Mouse (Mus musculus): ENCODE measurements around the gene Ctnnd2. TPM values are rescaled to one million over a fixed set of nuclear protein-coding genes. Genes with fewer than 3 reads are reported as not detected.

Gene Ctnnd2
- polyA plus RNA-seq, 1 experiment = 0.02 TPM

DNA sequence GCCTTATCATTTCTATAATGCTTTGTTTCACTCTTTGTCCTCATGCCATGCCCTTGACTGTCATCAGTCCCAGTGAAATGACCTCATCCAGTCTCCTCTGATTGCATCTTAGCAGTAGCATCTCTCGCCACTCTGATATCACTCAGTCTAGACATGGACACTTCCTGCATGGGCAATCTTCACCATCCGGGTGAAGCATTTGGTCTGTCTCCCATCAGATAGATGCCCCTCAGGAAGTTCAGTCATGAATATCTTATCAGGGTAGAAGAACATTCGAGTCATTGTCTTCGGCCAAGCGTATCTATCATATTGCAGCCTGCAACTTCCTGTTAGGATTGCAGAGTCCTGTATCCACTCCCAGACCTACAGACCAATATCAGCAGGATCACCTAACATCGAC is 523.5 kb downstream of the Ctnnd2 start:
- H3K4me3 ChIP-seq = no peak overlapping the region
- no peaks in the 10 kb centered on the region for H3K36me3 ChIP-seq (ENCODE audit: control insufficient read depth, insufficient read depth)
- TF ChIP-seq MYOG (IDR thresholded peaks at IDR 0.05; ENCODE audit: control insufficient read depth in 1 of 3, insufficient read depth in 1 of 3, insufficient read length in 2 of 3, low read depth in 2 of 3) (no peak), POLR2A (IDR thresholded peaks at IDR 0.05; ENCODE audit: insufficient read length, low read depth) (no peak), TCF3 (IDR thresholded peaks at IDR 0.05; ENCODE audit: insufficient read length, low read depth) (no peak), MYOD1 (IDR thresholded peaks at IDR 0.05; ENCODE audit: control insufficient read depth in 1 of 3, insufficient read length in 2 of 3, low read depth in 2 of 3) (no peak), USF1 (IDR thresholded peaks at IDR 0.05; ENCODE audit: low read depth) (no peak), TCF12 (IDR thresholded peaks at IDR 0.05; ENCODE audit: insufficient read depth, poor library complexity, severe bottlenecking) (no peak), E2F4 (IDR thresholded peaks at IDR 0.05; ENCODE audit: insufficient read depth) (no peak)
- H3K4me2 ChIP-seq (ENCODE audit: low read depth) = no peak overlapping the region
- H3K79me2 ChIP-seq (ENCODE audit: control insufficient read depth, insufficient read depth) = no peaks in the 10 kb centered on the region
- peaks cover 4% of the 10 kb centered on the region for H3K27me3 ChIP-seq (ENCODE audit: control insufficient read depth, insufficient read depth, insufficient read length)
- no peak overlapping the region for H3ac ChIP-seq (ENCODE audit: control insufficient read depth, insufficient read length)

DNA sequence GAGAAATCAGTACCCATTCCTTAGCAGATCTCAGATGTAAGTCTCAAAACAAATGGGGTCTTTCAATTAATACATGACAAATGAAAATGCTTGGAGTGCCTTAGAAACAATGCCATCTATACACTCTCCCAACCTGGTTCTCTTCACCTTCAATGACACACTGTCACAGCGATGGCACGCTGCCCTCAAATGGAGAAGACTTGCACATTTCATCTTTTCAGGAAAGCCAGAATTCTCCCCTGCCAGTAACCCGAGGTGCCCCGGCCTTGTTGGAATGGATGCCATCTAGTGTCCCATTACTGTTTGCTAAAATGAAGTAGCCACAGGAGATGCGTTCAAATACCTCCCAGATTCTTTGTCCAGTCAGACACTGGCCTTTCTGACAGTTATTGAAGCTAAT is 525.0 kb downstream of the Ctnnd2 start:
- no peaks in the 10 kb centered on the region for H3K36me3 ChIP-seq (ENCODE audit: control insufficient read depth, insufficient read depth)
- no peak overlapping the region for H3K4me3 ChIP-seq
- no peaks in the 10 kb centered on the region for H3K79me2 ChIP-seq (ENCODE audit: control insufficient read depth, insufficient read depth)
- TF ChIP-seq POLR2AphosphoS2 (IDR thresholded peaks at IDR 0.05; ENCODE audit: insufficient read length, low read depth) = no peak
- no peak for TF ChIP-seq SRF (IDR thresholded peaks at IDR 0.05; ENCODE audit: control insufficient read depth, insufficient read length, low read depth)
- no peak for TF ChIP-seq USF1 (IDR thresholded peaks at IDR 0.05; ENCODE audit: low read depth)
- no peak for TF ChIP-seq MAX (IDR thresholded peaks at IDR 0.05; ENCODE audit: low read depth)
- no peak for TF ChIP-seq POLR2A (IDR thresholded peaks at IDR 0.05; ENCODE audit: insufficient read length, low read depth)
- no peak for TF ChIP-seq MYOD1 (IDR thresholded peaks at IDR 0.05; ENCODE audit: control insufficient read depth in 1 of 3, insufficient read length in 2 of 3, low read depth in 2 of 3)
- TF ChIP-seq TCF12 (IDR thresholded peaks at IDR 0.05; ENCODE audit: insufficient read depth, poor library complexity, severe bottlenecking) = no peak
- no peak for TF ChIP-seq CEBPB (IDR thresholded peaks at IDR 0.05; ENCODE audit: insufficient read depth, poor library complexity, severe bottlenecking)
- TF ChIP-seq E2F4 (IDR thresholded peaks at IDR 0.05; ENCODE audit: insufficient read depth) = no peak
- TF ChIP-seq TCF3 (IDR thresholded peaks at IDR 0.05; ENCODE audit: insufficient read length, low read depth) = no peak
- no peak for TF ChIP-seq REST (IDR thresholded peaks at IDR 0.05; ENCODE audit: insufficient read depth, insufficient read length)
- no peak for TF ChIP-seq MYOG (IDR thresholded peaks at IDR 0.05; ENCODE audit: control insufficient read depth in 1 of 3, insufficient read depth in 1 of 3, insufficient read length in 2 of 3, low read depth in 2 of 3)
- no peak overlapping the region for H3ac ChIP-seq (ENCODE audit: control insufficient read depth, insufficient read length)
- H3K27me3 ChIP-seq (ENCODE audit: control insufficient read depth, insufficient read depth, insufficient read length) = peaks cover 6% of the 10 kb centered on the region
- no peak overlapping the region for H3K4me2 ChIP-seq (ENCODE audit: low read depth)

- no peaks in the 10 kb centered on the region for H3K79me2 ChIP-seq (ENCODE audit: control insufficient read depth, insufficient read depth)
- TF ChIP-seq POLR2AphosphoS2 (IDR thresholded peaks at IDR 0.05; ENCODE audit: insufficient read length, low read depth) (no peak), POLR2A (IDR thresholded peaks at IDR 0.05; ENCODE audit: insufficient read length, low read depth) (no peak), TCF3 (IDR thresholded peaks at IDR 0.05; ENCODE audit: insufficient read length, low read depth) (no peak), USF1 (IDR thresholded peaks at IDR 0.05; ENCODE audit: low read depth) (no peak), SRF (IDR thresholded peaks at IDR 0.05; ENCODE audit: control insufficient read depth, insufficient read length, low read depth) (no peak), MYOD1 (IDR thresholded peaks at IDR 0.05; ENCODE audit: control insufficient read depth in 1 of 3, insufficient read length in 2 of 3, low read depth in 2 of 3) (no peak), MAX (IDR thresholded peaks at IDR 0.05; ENCODE audit: low read depth) (no peak), MYOG (IDR thresholded peaks at IDR 0.05; ENCODE audit: control insufficient read depth in 1 of 3, insufficient read depth in 1 of 3, insufficient read length in 2 of 3, low read depth in 2 of 3) (no peak), E2F4 (IDR thresholded peaks at IDR 0.05; ENCODE audit: insufficient read depth) (no peak), CEBPB (IDR thresholded peaks at IDR 0.05; ENCODE audit: insufficient read depth, poor library complexity, severe bottlenecking) (no peak), TCF12 (IDR thresholded peaks at IDR 0.05; ENCODE audit: insufficient read depth, poor library complexity, severe bottlenecking) (no peak), REST (IDR thresholded peaks at IDR 0.05; ENCODE audit: insufficient read depth, insufficient read length) (no peak)
- no peak overlapping the region for H3K4me2 ChIP-seq (ENCODE audit: low read depth)
- H3K4me3 ChIP-seq = no peak overlapping the region
- no peak overlapping the region for H3ac ChIP-seq (ENCODE audit: control insufficient read depth, insufficient read length)
- peaks cover 6% of the 10 kb centered on the region for H3K27me3 ChIP-seq (ENCODE audit: control insufficient read depth, insufficient read depth, insufficient read length)
- H3K36me3 ChIP-seq (ENCODE audit: control insufficient read depth, insufficient read depth) = no peaks in the 10 kb centered on the region
Measured at GRCm38 (mm10) chr15:30700762-30701161, 528.4 kb downstream of the Ctnnd2 start.

DNA sequence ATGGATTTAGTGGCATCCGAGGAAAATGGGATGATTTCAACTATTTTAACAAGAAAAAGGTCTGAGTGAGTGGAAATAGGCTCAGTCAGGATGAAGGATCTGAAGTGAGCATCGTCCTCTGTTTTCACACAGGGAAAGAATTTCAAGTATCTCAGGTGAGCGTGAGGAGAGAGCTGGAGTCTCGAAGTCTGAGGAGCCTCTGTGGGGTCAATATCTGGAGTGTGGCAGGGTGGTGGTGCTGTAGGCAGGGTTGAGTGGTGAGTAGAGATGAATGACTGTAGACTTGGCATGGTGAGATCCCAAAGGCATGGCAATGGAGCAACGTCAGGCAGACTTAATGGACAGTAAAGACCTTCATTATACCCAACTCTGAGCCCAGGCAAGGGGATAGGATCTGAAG is 529.2 kb downstream of the Ctnnd2 start:
- H3K4me3 ChIP-seq = no peak overlapping the region
- H3K4me2 ChIP-seq (ENCODE audit: low read depth) = no peak overlapping the region
- no peaks in the 10 kb centered on the region for H3K79me2 ChIP-seq (ENCODE audit: control insufficient read depth, insufficient read depth)
- H3ac ChIP-seq (ENCODE audit: control insufficient read depth, insufficient read length) = no peak overlapping the region
- no peaks in the 10 kb centered on the region for H3K36me3 ChIP-seq (ENCODE audit: control insufficient read depth, insufficient read depth)
- peaks cover 6% of the 10 kb centered on the region for H3K27me3 ChIP-seq (ENCODE audit: control insufficient read depth, insufficient read depth, insufficient read length)
- TF ChIP-seq E2F4 (IDR thresholded peaks at IDR 0.05; ENCODE audit: insufficient read depth) (no peak), MYOD1 (IDR thresholded peaks at IDR 0.05; ENCODE audit: control insufficient read depth in 1 of 3, insufficient read length in 2 of 3, low read depth in 2 of 3) (no peak), USF1 (IDR thresholded peaks at IDR 0.05; ENCODE audit: low read depth) (no peak), TCF12 (IDR thresholded peaks at IDR 0.05; ENCODE audit: insufficient read depth, poor library complexity, severe bottlenecking) (no peak), MAX (IDR thresholded peaks at IDR 0.05; ENCODE audit: low read depth) (no peak), MYOG (IDR thresholded peaks at IDR 0.05; ENCODE audit: control insufficient read depth in 1 of 3, insufficient read depth in 1 of 3, insufficient read length in 2 of 3, low read depth in 2 of 3) (no peak)
